Mouse (Mus musculus): ENCODE measurements around the gene Oaz1. TPM values are rescaled to one million over a fixed set of nuclear protein-coding genes. Genes with fewer than 3 reads are reported as not detected.

Oaz1 gene
- polyA plus RNA-seq, 1 experiment: 1,494 TPM

- H3K36me3 ChIP-seq (ENCODE audit: control insufficient read depth, insufficient read depth): peaks cover 76% of the 10 kb centered on the region
- no peak for TF ChIP-seq CTCF (IDR thresholded peaks at IDR 0.05; ENCODE audit: control insufficient read depth, insufficient read depth, insufficient read length)
- peak; percentile 88 for TF ChIP-seq MAX (IDR thresholded peaks at IDR 0.05)
- peak within 1 kb of the TSS; percentile 86 for H3ac ChIP-seq (ENCODE audit: control insufficient read depth, insufficient read length, low read depth)
- peak within 1 kb of the TSS; percentile 99 for H3K4me3 ChIP-seq (ENCODE audit: insufficient read depth, poor library complexity, severe bottlenecking)
- H3K79me2 ChIP-seq (ENCODE audit: control insufficient read depth, insufficient read depth): peaks cover 74% of the 10 kb centered on the region
- H3K79me3 ChIP-seq (ENCODE audit: low read depth): peaks cover 53% of the 10 kb centered on the region
- H3K27me3 ChIP-seq (ENCODE audit: control insufficient read depth, insufficient read depth, insufficient read length): no peaks in the 10 kb centered on the region
Observed at GRCm38 (mm10) chr10:80798150-80799006, 28.1 kb upstream of the Oaz1 start, which contains the start of the genes Sf3a2 and Plekhj1. Sf3a2 (plus strand) TSS chr10:80798198. Plekhj1 (minus strand) TSS chr10:80798626.

GRCm38 (mm10) chr10:80799070-80799566 is 27.3 kb upstream of the Oaz1 start:
- TF ChIP-seq MYOG (IDR thresholded peaks at IDR 0.05; ENCODE audit: control insufficient read depth, extremely low read depth, insufficient read length): no peak
- no peak for TF ChIP-seq CTCF (IDR thresholded peaks at IDR 0.05; ENCODE audit: control insufficient read depth, insufficient read depth, insufficient read length)
- no peak for TF ChIP-seq CEBPB (IDR thresholded peaks at IDR 0.05; ENCODE audit: low read depth)
- no peak for TF ChIP-seq MYOD1 (IDR thresholded peaks at IDR 0.05; ENCODE audit: control insufficient read depth, insufficient read length, low read depth)
- TF ChIP-seq USF1 (IDR thresholded peaks at IDR 0.05; ENCODE audit: low read depth): no peak
- TF ChIP-seq FOSL1 (IDR thresholded peaks at IDR 0.05; ENCODE audit: insufficient read depth, low read length, poor library complexity, severe bottlenecking): no peak
- H3ac ChIP-seq (ENCODE audit: control insufficient read depth, insufficient read length, low read depth): peak overlapping the region; percentile 86
- peaks cover 75% of the 10 kb centered on the region for H3K36me3 ChIP-seq (ENCODE audit: control insufficient read depth, insufficient read depth)

GRCm38 (mm10) chr10:80802204-80802912 is 24.1 kb upstream of the Oaz1 start:
- Histone ChIP-seq H3K79me2 (ENCODE audit: control insufficient read depth, insufficient read depth) (peaks cover 51% of the 10 kb centered on the region), H3K36me3 (ENCODE audit: control insufficient read depth, insufficient read depth) (peaks cover 68% of the 10 kb centered on the region), H3K27me3 (ENCODE audit: control insufficient read depth, insufficient read depth, insufficient read length) (no peaks in the 10 kb centered on the region), H3K79me3 (ENCODE audit: low read depth) (peaks cover 39% of the 10 kb centered on the region), H3K4me3 (ENCODE audit: insufficient read depth, poor library complexity, severe bottlenecking) (no peak overlapping the region), H3ac (ENCODE audit: control insufficient read depth, insufficient read length, low read depth) (no peak overlapping the region)
- no peak for TF ChIP-seq MAX (IDR thresholded peaks at IDR 0.05)

More at GRCm38 (mm10) chr10:80799070-80799566, 27.3 kb upstream of the Oaz1 start:
- Histone ChIP-seq H3K27me3 (ENCODE audit: control insufficient read depth, insufficient read depth, insufficient read length) (no peaks in the 10 kb centered on the region), H3K4me3 (ENCODE audit: insufficient read depth, poor library complexity, severe bottlenecking) (peak overlapping the region; percentile 99), H3K79me3 (ENCODE audit: low read depth) (peaks cover 53% of the 10 kb centered on the region), H3K79me2 (ENCODE audit: control insufficient read depth, insufficient read depth) (peaks cover 74% of the 10 kb centered on the region)

- peaks cover 36% of the 10 kb centered on the region for H3K79me3 ChIP-seq (ENCODE audit: low read depth)
- no peak overlapping the region for H3K4me3 ChIP-seq (ENCODE audit: insufficient read depth, poor library complexity, severe bottlenecking)
- no peaks in the 10 kb centered on the region for H3K27me3 ChIP-seq (ENCODE audit: control insufficient read depth, insufficient read depth, insufficient read length)
- no peak overlapping the region for H3ac ChIP-seq (ENCODE audit: control insufficient read depth, insufficient read length, low read depth)
- peaks cover 68% of the 10 kb centered on the region for H3K36me3 ChIP-seq (ENCODE audit: control insufficient read depth, insufficient read depth)
- no peak for TF ChIP-seq CTCF (IDR thresholded peaks at IDR 0.05; ENCODE audit: control insufficient read depth, insufficient read depth, insufficient read length)
- TF ChIP-seq MAX (IDR thresholded peaks at IDR 0.05): no peak
- no peak for TF ChIP-seq USF1 (IDR thresholded peaks at IDR 0.05; ENCODE audit: low read depth)
- TF ChIP-seq MYOD1 (IDR thresholded peaks at IDR 0.05; ENCODE audit: control insufficient read depth, insufficient read length, low read depth): no peak
- TF ChIP-seq FOSL1 (IDR thresholded peaks at IDR 0.05; ENCODE audit: insufficient read depth, low read length, poor library complexity, severe bottlenecking): no peak
- no peak for TF ChIP-seq CEBPB (IDR thresholded peaks at IDR 0.05; ENCODE audit: low read depth)
- TF ChIP-seq MYOG (IDR thresholded peaks at IDR 0.05; ENCODE audit: control insufficient read depth, extremely low read depth, insufficient read length): no peak
- peaks cover 45% of the 10 kb centered on the region for H3K79me2 ChIP-seq (ENCODE audit: control insufficient read depth, insufficient read depth)
Observed at GRCm38 (mm10) chr10:80802996-80803395, 23.5 kb upstream of the Oaz1 start.

- no peak overlapping the region for H3K4me3 ChIP-seq (ENCODE audit: insufficient read depth, poor library complexity, severe bottlenecking)
- H3K27me3 ChIP-seq (ENCODE audit: control insufficient read depth, insufficient read depth, insufficient read length): no peaks in the 10 kb centered on the region
- H3K36me3 ChIP-seq (ENCODE audit: control insufficient read depth, insufficient read depth): peaks cover 68% of the 10 kb centered on the region
- H3K79me3 ChIP-seq (ENCODE audit: low read depth): peaks cover 27% of the 10 kb centered on the region
- TF ChIP-seq CTCF (IDR thresholded peaks at IDR 0.05; ENCODE audit: control insufficient read depth, insufficient read depth, insufficient read length): no peak
- H3K79me2 ChIP-seq (ENCODE audit: control insufficient read depth, insufficient read depth): peaks cover 31% of the 10 kb centered on the region
- H3ac ChIP-seq (ENCODE audit: control insufficient read depth, insufficient read length, low read depth): no peak overlapping the region
Observed at GRCm38 (mm10) chr10:80804340-80804739, 22.1 kb upstream of the Oaz1 start.

GRCm38 (mm10) chr10:80804916-80805315 is 21.5 kb upstream of the Oaz1 start, which contains the start of gene Amh:
Amh (plus strand) TSS chr10:80805243.
- H3K36me3 ChIP-seq (ENCODE audit: control insufficient read depth, insufficient read depth): peaks cover 62% of the 10 kb centered on the region
- peaks cover 25% of the 10 kb centered on the region for H3K79me2 ChIP-seq (ENCODE audit: control insufficient read depth, insufficient read depth)
- H3K79me3 ChIP-seq (ENCODE audit: low read depth): peaks cover 22% of the 10 kb centered on the region
- TF ChIP-seq USF1 (IDR thresholded peaks at IDR 0.05; ENCODE audit: low read depth) (no peak), MAX (IDR thresholded peaks at IDR 0.05) (no peak), MYOD1 (IDR thresholded peaks at IDR 0.05; ENCODE audit: control insufficient read depth, insufficient read length, low read depth) (no peak), MYOG (IDR thresholded peaks at IDR 0.05; ENCODE audit: control insufficient read depth, extremely low read depth, insufficient read length) (no peak), CTCF (IDR thresholded peaks at IDR 0.05; ENCODE audit: control insufficient read depth, insufficient read depth, insufficient read length) (no peak)
- H3K4me3 ChIP-seq (ENCODE audit: insufficient read depth, poor library complexity, severe bottlenecking): no peak within 1 kb of the TSS
- H3K27me3 ChIP-seq (ENCODE audit: control insufficient read depth, insufficient read depth, insufficient read length): no peaks in the 10 kb centered on the region
- H3ac ChIP-seq (ENCODE audit: control insufficient read depth, insufficient read length, low read depth): no peak within 1 kb of the TSS
